8 mouse cellular contexts compared by ENCODE assay signal in genomic region chr5:143369611-143370255, GRCm38 (mm10). TPM values are rescaled to one million over a fixed set of nuclear protein-coding genes. Genes with fewer than 3 reads are reported as not detected.
DNase-seq lines count a peak whose midpoint lies in the region; ATAC-seq lines count a peak whose summit lies in the region.

No protein-coding gene starts in this region.

- 1% methylated on average over 36 of the region's 36 CpGs for WGBS in midbrain, embryonic 13.5 days

- ATAC-seq in granulocyte monocyte progenitor cell, adult 5-6 weeks (replicated peaks; ENCODE audit: poor library complexity, severe bottlenecking) = peak; percentile 25
- no peak for ATAC-seq in midbrain, embryonic 13.5 days

- H3K27ac ChIP-seq in midbrain, embryonic 13.5 days = no peak overlapping the region

- no peaks in the 10 kb centered on the region for H3K9me3 ChIP-seq in midbrain, embryonic 13.5 days

- H3K27me3 ChIP-seq in midbrain, embryonic 13.5 days = peaks cover 91% of the 10 kb centered on the region

- H3K36me3 ChIP-seq in midbrain, embryonic 13.5 days = no peaks in the 10 kb centered on the region

- peak; percentile 49 to 51 for DNase-seq in kidney, postnatal 4 days
- no peak for DNase-seq in kidney, postnatal 14 days
- DNase-seq in embryo, embryonic 9.5 days (ENCODE audit: extremely low spot score) = peak; percentile 15
- DNase-seq in thymus, postnatal 25 days = no peak
- DNase-seq in adrenal gland, adult 18-20 months (ENCODE audit: low spot score in 2 of 2) = no peak
- DNase-seq in adrenal gland, postnatal 10 days = no peak

- peak overlapping the region; percentile 52 for H3K4me2 ChIP-seq in midbrain, embryonic 13.5 days (replicated peaks)

- H3K4me3 ChIP-seq in midbrain, embryonic 13.5 days (replicated peaks) = peak overlapping the region; percentile 32

- peak overlapping the region; percentile 39; the same call in 1 of the 2 replicates for H3K9ac ChIP-seq in midbrain, embryonic 13.5 days (replicated peaks)

- peaks cover 16% of the 10 kb centered on the region for H3K4me1 ChIP-seq in midbrain, embryonic 13.5 days (replicated peaks)

RNA-seq across cellular contexts. Expression of gene Grid2ip, which starts 12.6 kb away (rescaled TPM):
- total RNA-seq in granulocyte monocyte progenitor cell, adult 5-6 weeks (2014; fragmentation: Nextera tagmentation) = not detected in 2 replicates
- not detected in 2 replicates for total RNA-seq in granulocyte monocyte progenitor cell, adult 5-6 weeks (2017)
- 0.19 and 0.36 TPM in 2 replicates for polyA plus RNA-seq in midbrain, embryonic 13.5 days (2015; fragmentation: Nextera tagmentation; extraction: Ambion mirVana)
- total RNA-seq in adrenal gland, adult 18-20 months (2021) = under 1 TPM; 0.26 to 0.36 TPM
- total RNA-seq in adrenal gland, postnatal 10 days (2021) = under 1 TPM; 0.24 to 0.85 TPM

RNA-seq across cellular contexts. Expression of gene Kdelr2, which starts 33.9 kb away (rescaled TPM):
- total RNA-seq in granulocyte monocyte progenitor cell, adult 5-6 weeks (2014; fragmentation: Nextera tagmentation) = 82.9 and 104 TPM in 2 replicates
- 161 and 171 TPM in 2 replicates for total RNA-seq in granulocyte monocyte progenitor cell, adult 5-6 weeks (2017)
- polyA plus RNA-seq in midbrain, embryonic 13.5 days (2015; fragmentation: Nextera tagmentation; extraction: Ambion mirVana) = 138 and 141 TPM in 2 replicates
- total RNA-seq in adrenal gland, adult 18-20 months (2021) = 100 to 1,000 TPM in 1 of 2 experiments, 10 to 100 TPM in 1; 95.7 to 104 TPM
- total RNA-seq in adrenal gland, postnatal 10 days (2021) = 100 to 1,000 TPM; 105 to 125 TPM

RNA-seq across cellular contexts. Expression of gene Zdhhc4, which starts 40.7 kb away (rescaled TPM):
- 57.9 and 81.0 TPM in 2 replicates for total RNA-seq in granulocyte monocyte progenitor cell, adult 5-6 weeks (2014; fragmentation: Nextera tagmentation)
- total RNA-seq in granulocyte monocyte progenitor cell, adult 5-6 weeks (2017) = 38.5 and 49.2 TPM in 2 replicates
- polyA plus RNA-seq in midbrain, embryonic 13.5 days (2015; fragmentation: Nextera tagmentation; extraction: Ambion mirVana) = 77.1 and 83.8 TPM in 2 replicates
- 10 to 100 TPM; 60.7 to 68.5 TPM for total RNA-seq in adrenal gland, adult 18-20 months (2021)
- total RNA-seq in adrenal gland, postnatal 10 days (2021) = 10 to 100 TPM; 50.3 to 50.9 TPM

RNA-seq across cellular contexts. Expression of gene E130309D02Rik, which starts 54.6 kb away (rescaled TPM):
- 40.5 and 47.3 TPM in 2 replicates for total RNA-seq in granulocyte monocyte progenitor cell, adult 5-6 weeks (2014; fragmentation: Nextera tagmentation)
- total RNA-seq in granulocyte monocyte progenitor cell, adult 5-6 weeks (2017) = 16.5 and 22.4 TPM in 2 replicates
- 38.5 and 43.4 TPM in 2 replicates for polyA plus RNA-seq in midbrain, embryonic 13.5 days (2015; fragmentation: Nextera tagmentation; extraction: Ambion mirVana)
- 10 to 100 TPM; 22.9 to 34.2 TPM for total RNA-seq in adrenal gland, adult 18-20 months (2021)
- total RNA-seq in adrenal gland, postnatal 10 days (2021) = 10 to 100 TPM; 23.0 to 23.5 TPM

Comparison
In these comparisons a context has a peak if more than half of its experiments do, and no peak if none do; other contexts are left out.
1. DNase-seq: peak in kidney, postnatal 4 days (2 of 2) and embryo, embryonic 9.5 days (single experiment); none in kidney, postnatal 14 days (single experiment), thymus, postnatal 25 days (single experiment), adrenal gland, adult 18-20 months (0 of 2) and adrenal gland, postnatal 10 days (single experiment).